Mouse (Mus musculus) G1E (cell line): ENCODE measurements around the gene Epb41l3. TPM values are rescaled to one million over a fixed set of nuclear protein-coding genes. Genes with fewer than 3 reads are reported as not detected.

Experiments
- ATAC-seq: 2 replicates; pipeline ENCODE4 v1.8.0; 2016; ENCODE audit warnings: mild to moderate bottlenecking; ENCODE audit not compliant: insufficient number of reproducible peaks, poor library complexity, low FRiP score, severe bottlenecking; ENCODE audit errors: extremely low read depth
- DNase-seq: peaks from one replicate; pipeline ENCODE4 v3.0.0; 2012; ENCODE audit warnings: low spot score
- H3K27me3 ChIP-seq: 2 replicates; pipeline ENCODE4 v1.6.1; 2012; ENCODE audit warnings: mild to moderate bottlenecking, low read length, inconsistent platforms; ENCODE audit not compliant: insufficient read depth
- H3K36me3 ChIP-seq: replicated peaks from 2 replicates; pipeline ENCODE3; 2012; ENCODE audit warnings: mild to moderate bottlenecking, inconsistent platforms
- H3K4me1 ChIP-seq: 2 replicates; pipeline ENCODE4 v1.6.1; 2012; ENCODE audit warnings: low read depth, low read length, inconsistent platforms, mixed read lengths; ENCODE audit not compliant: insufficient read depth
- H3K4me3 ChIP-seq: 2 replicates; pipeline ENCODE4 v1.5.1; 2012; ENCODE audit warnings: low read depth, mild to moderate bottlenecking, inconsistent platforms, low read length, moderate library complexity, mixed read lengths
- H3K9me3 ChIP-seq: replicated peaks from 2 replicates; pipeline ENCODE4 v1.6.1; 2012; ENCODE audit warnings: inconsistent platforms
- CTCF ChIP-seq: IDR thresholded peaks from 2 replicates; pipeline ENCODE4 v1.5.1; 2012; ENCODE audit warnings: low read depth, low read length, inconsistent platforms, mixed read lengths
- GATA1 ChIP-seq: IDR thresholded peaks from 2 replicates; pipeline ENCODE4 v1.6.1; 2012; ENCODE audit warnings: borderline replicate concordance, low read length, inconsistent platforms, mixed read lengths
- GATA2 ChIP-seq: IDR thresholded peaks from 2 replicates; pipeline ENCODE4 v1.6.1; 2012; ENCODE audit warnings: low read depth, low read length, inconsistent platforms, borderline replicate concordance
- POLR2AphosphoS5 ChIP-seq: IDR thresholded peaks from 2 replicates; pipeline ENCODE4 v1.6.1; 2012; ENCODE audit warnings: low read depth, low read length, inconsistent platforms; ENCODE audit not compliant: insufficient replicate concordance
- TAL1 ChIP-seq: conservative IDR thresholded peaks from 2 replicates; pipeline ENCODE4 v1.6.1; 2012; ENCODE audit warnings: low read depth, low read length, inconsistent platforms, mixed read lengths
- polyA plus RNA-seq: library from polyadenylated mRNA; stranded (reverse); fragments of >175 nt; gene quantifications from 2 replicates; pipeline ENCODE4 v1.2.3, GENCODE M21; 2012
- total RNA-seq, 2 experiments: library from RNA; stranded (forward) in 1 of 2; stranded (reverse) in 1 of 2; fragments of 200-1000 nt in 1 of 2; fragments of >200 nt in 1 of 2; fragmentation: Nextera tagmentation in 1 of 2; gene quantifications; 2 replicates each; pipeline ENCODE4 v1.2.3; 2014 to 2017

Epb41l3 gene
- total and polyA plus RNA-seq, 3 experiments: 0.16 TPM; not detected in 2

- TF ChIP-seq GATA2: no peak
- TF ChIP-seq POLR2AphosphoS5: no peak
- TF ChIP-seq CTCF: no peak
- no peak for TF ChIP-seq TAL1
- no peak for TF ChIP-seq GATA1
- Histone ChIP-seq H3K4me1 (no peaks in the 10 kb centered on the region), H3K4me3 (no peak overlapping the region), H3K27me3 (no peaks in the 10 kb centered on the region), H3K9me3 (peaks cover 64% of the 10 kb centered on the region), H3K36me3 (no peaks in the 10 kb centered on the region)
- ATAC-seq (no peak), DNase-seq (no peak)
Measured at GRCm38 (mm10) chr17:69195758-69196157, 120.3 kb downstream of the Epb41l3 start.

GRCm38 (mm10) chr17:69196656-69197055, 121.2 kb downstream of the Epb41l3 start:
- ATAC-seq (no peak), DNase-seq (no peak)
- peaks cover 68% of the 10 kb centered on the region for H3K9me3 ChIP-seq
- no peak for TF ChIP-seq GATA2
- TF ChIP-seq POLR2AphosphoS5: no peak
- no peak for TF ChIP-seq TAL1
- no peak for TF ChIP-seq GATA1
- TF ChIP-seq CTCF: no peak
- H3K36me3 ChIP-seq: no peaks in the 10 kb centered on the region
- H3K4me1 ChIP-seq: no peaks in the 10 kb centered on the region
- H3K4me3 ChIP-seq: no peak overlapping the region
- H3K27me3 ChIP-seq: no peaks in the 10 kb centered on the region

GRCm38 (mm10) chr17:69198805-69199204, 123.3 kb downstream of the Epb41l3 start:
- H3K36me3 ChIP-seq: no peaks in the 10 kb centered on the region
- H3K27me3 ChIP-seq: no peaks in the 10 kb centered on the region
- peaks cover 59% of the 10 kb centered on the region for H3K9me3 ChIP-seq
- no peaks in the 10 kb centered on the region for H3K4me1 ChIP-seq
- DNase-seq (no peak), ATAC-seq (no peak)
- H3K4me3 ChIP-seq: no peak overlapping the region
- TF ChIP-seq POLR2AphosphoS5 (no peak), CTCF (no peak), GATA2 (no peak), TAL1 (no peak)

- Histone ChIP-seq H3K4me3 (no peak overlapping the region), H3K27me3 (no peaks in the 10 kb centered on the region), H3K9me3 (peaks cover 63% of the 10 kb centered on the region), H3K4me1 (no peaks in the 10 kb centered on the region), H3K36me3 (no peaks in the 10 kb centered on the region)
- TF ChIP-seq GATA1: no peak
- DNase-seq: no peak
- no peak for ATAC-seq
Measured at GRCm38 (mm10) chr17:69199827-69200226, 124.3 kb downstream of the Epb41l3 start.

- no peak for ATAC-seq
Measured at GRCm38 (mm10) chr17:69200936-69201335, 125.5 kb downstream of the Epb41l3 start.

GRCm38 (mm10) chr17:69205282-69205999, 130.0 kb downstream of the Epb41l3 start:
- TF ChIP-seq CTCF: no peak
- TF ChIP-seq TAL1: no peak
- no peak for TF ChIP-seq GATA2
- no peak for TF ChIP-seq GATA1
- no peak for TF ChIP-seq POLR2AphosphoS5
- H3K4me3 ChIP-seq: no peak overlapping the region
- no peaks in the 10 kb centered on the region for H3K27me3 ChIP-seq
- peaks cover 70% of the 10 kb centered on the region for H3K9me3 ChIP-seq
- H3K4me1 ChIP-seq: no peaks in the 10 kb centered on the region
- ATAC-seq (no peak), DNase-seq (no peak)
- H3K36me3 ChIP-seq: no peaks in the 10 kb centered on the region

More at GRCm38 (mm10) chr17:69200936-69201335, 125.5 kb downstream of the Epb41l3 start:
- no peaks in the 10 kb centered on the region for H3K4me1 ChIP-seq
- no peak for DNase-seq
- no peaks in the 10 kb centered on the region for H3K36me3 ChIP-seq
- no peaks in the 10 kb centered on the region for H3K27me3 ChIP-seq
- H3K9me3 ChIP-seq: peaks cover 67% of the 10 kb centered on the region
- TF ChIP-seq GATA2 (no peak), GATA1 (no peak)
- H3K4me3 ChIP-seq: no peak overlapping the region
